ENCODE assay signal across 25 mouse cellular contexts in genomic region chr13:16838409-16838808, GRCm38 (mm10).
DNase-seq lines count a peak whose midpoint lies in the region; ATAC-seq and TF ChIP-seq lines count a peak whose summit lies in the region.
"Had no signal": no experiment of that assay in that cellular context is flagged by ENCODE, and none has a peak within 500 bp of the region (broad histone marks: within the 10 kb centered on the region; RNA-seq: fewer than 3 reads in every experiment).

No protein-coding gene starts in this region.

- no peak overlapping the region for H3K9ac ChIP-seq in forebrain, embryonic 16.5 days (replicated peaks; ENCODE audit: low read depth, low read length)
- H3K9ac ChIP-seq in midbrain, embryonic 14.5 days (replicated peaks; ENCODE audit: low read length): no peak overlapping the region

- no peaks in the 10 kb centered on the region for H3K27me3 ChIP-seq in C2C12 (ENCODE audit: control insufficient read depth, insufficient read depth, insufficient read length)
- no peaks in the 10 kb centered on the region for H3K27me3 ChIP-seq in forebrain, embryonic 16.5 days (replicated peaks; ENCODE audit: control insufficient read depth, insufficient read depth, low read length)
- H3K27me3 ChIP-seq in midbrain, embryonic 14.5 days (ENCODE audit: control insufficient read depth, insufficient read depth, low read length): no peaks in the 10 kb centered on the region
- H3K27me3 ChIP-seq: CH12.LX, Patski had no signal

- H3K27ac ChIP-seq in embryonic fibroblast, embryonic 13.5 days (ENCODE audit: insufficient read depth, low read length): peak overlapping the region; percentile 71; the same call in 1 of the 2 replicates
- no peak overlapping the region for H3K27ac ChIP-seq in forebrain, embryonic 16.5 days (ENCODE audit: low read length)
- H3K27ac ChIP-seq in midbrain, embryonic 14.5 days (replicated peaks; ENCODE audit: low read depth, low read length): no peak overlapping the region

- no peak for TF ChIP-seq CTCF in C2C12 (IDR thresholded peaks at IDR 0.05; ENCODE audit: control insufficient read depth, insufficient read depth, insufficient read length)
- TF ChIP-seq CTCF in embryonic fibroblast, embryonic 13.5 days (IDR thresholded peaks at IDR 0.05; ENCODE audit: borderline replicate concordance, insufficient read depth, low read length): no peak

- no peak overlapping the region for H3K4me2 ChIP-seq in forebrain, embryonic 16.5 days (ENCODE audit: low read length)
- no peak overlapping the region for H3K4me2 ChIP-seq in midbrain, embryonic 14.5 days (ENCODE audit: low read length)

- 87% methylated on average over 3 of the region's 3 CpGs for WGBS in forebrain, embryonic 16.5 days
- 95% methylated on average over 3 of the region's 3 CpGs for WGBS in midbrain, embryonic 14.5 days

- no peaks in the 10 kb centered on the region for H3K9me3 ChIP-seq in forebrain, embryonic 16.5 days (ENCODE audit: control insufficient read depth, low read length)
- no peaks in the 10 kb centered on the region for H3K9me3 ChIP-seq in midbrain, embryonic 14.5 days (ENCODE audit: control insufficient read depth, low read length)
- H3K9me3 ChIP-seq: G1E had no signal

- H3K4me3 ChIP-seq in C2C12 (ENCODE audit: insufficient read depth, poor library complexity, severe bottlenecking): no peak overlapping the region
- H3K4me3 ChIP-seq in embryonic fibroblast, embryonic 13.5 days (ENCODE audit: insufficient read depth, low read length): no peak overlapping the region
- H3K4me3 ChIP-seq in forebrain, embryonic 16.5 days (replicated peaks; ENCODE audit: low read length): no peak overlapping the region
- H3K4me3 ChIP-seq in midbrain, embryonic 14.5 days (replicated peaks; ENCODE audit: low read depth, low read length): no peak overlapping the region

- H3K4me1 ChIP-seq in embryonic fibroblast, embryonic 13.5 days (ENCODE audit: control insufficient read depth, insufficient read depth, low read length): peaks cover 4% of the 10 kb centered on the region
- no peaks in the 10 kb centered on the region for H3K4me1 ChIP-seq in forebrain, embryonic 16.5 days (replicated peaks; ENCODE audit: control insufficient read depth, insufficient read depth, low read length)
- no peaks in the 10 kb centered on the region for H3K4me1 ChIP-seq in midbrain, embryonic 14.5 days (ENCODE audit: control insufficient read depth, insufficient read depth, low read length)

- no peaks in the 10 kb centered on the region for H3K79me2 ChIP-seq in C2C12 (ENCODE audit: control insufficient read depth, insufficient read depth)

- no peak for ATAC-seq in monocyte, adult 5-6 weeks (replicated peaks; ENCODE audit: insufficient number of reproducible peaks, low FRiP score, low TSS enrichment, poor library complexity, severe bottlenecking)
- ATAC-seq in forebrain, embryonic 16.5 days: no peak
- no peak for ATAC-seq in midbrain, embryonic 14.5 days (ENCODE audit: low FRiP score, low TSS enrichment)
- ATAC-seq: activated CD4-positive, CD25-positive, alpha-beta regulatory T cell, adult 4 months; CD4-positive, CD25-positive, alpha-beta regulatory T cell, adult 4 months; Patski had no signal

- no peaks in the 10 kb centered on the region for H3K36me3 ChIP-seq in C2C12 (ENCODE audit: control insufficient read depth, insufficient read depth)
- H3K36me3 ChIP-seq in forebrain, embryonic 16.5 days (ENCODE audit: control insufficient read depth, insufficient read depth): no peaks in the 10 kb centered on the region
- no peaks in the 10 kb centered on the region for H3K36me3 ChIP-seq in midbrain, embryonic 14.5 days (ENCODE audit: control insufficient read depth, insufficient read depth, low read length)
- H3K36me3 ChIP-seq: G1E had no signal

- no peak for TF ChIP-seq POLR2A in embryonic fibroblast, embryonic 13.5 days (IDR thresholded peaks at IDR 0.05; ENCODE audit: low read depth, low read length)

- DNase-seq in 3T3-L1 (ENCODE audit: low read depth, low spot score): peak; percentile 50
- peak; percentile 21 for DNase-seq in NIH3T3 (ENCODE audit: low read depth)
- DNase-seq in urinary bladder, postnatal 36 days (ENCODE audit: low spot score in 2 of 2): no peak
- no peak for DNase-seq in midbrain, embryonic 14.5 days
- DNase-seq: adrenal gland, adult 2 months; adrenal gland, adult 8-10 months; adrenal gland, postnatal 10 days; adrenal gland, postnatal 14 days; adrenal gland, postnatal 25 days; adrenal gland, postnatal 36 days; B cell, adult 2 months; cerebellum, adult 11 months; cerebellum, adult 11-12 months; cerebellum, adult 18-20 months; cerebellum, adult 2 months; cerebellum, adult 8-10 months had no signal

- H3K79me3 ChIP-seq in C2C12 (ENCODE audit: low read depth): no peaks in the 10 kb centered on the region

- no peak overlapping the region for H3ac ChIP-seq in C2C12 (ENCODE audit: control insufficient read depth, insufficient read length, low read depth)

TF ChIP-seq in C2C12, 6 proteins besides CTCF, POLR2A, EP300 and RAD21:
- no peak for TF ChIP-seq MYOD1 (IDR thresholded peaks at IDR 0.05; ENCODE audit: control insufficient read depth, insufficient read length, low read depth)
- no peak for TF ChIP-seq MYOG (IDR thresholded peaks at IDR 0.05; ENCODE audit: control insufficient read depth, extremely low read depth, insufficient read length)
- TF ChIP-seq USF1 (IDR thresholded peaks at IDR 0.05; ENCODE audit: low read depth): no peak
- TF ChIP-seq MAX (IDR thresholded peaks at IDR 0.05): no peak
- TF ChIP-seq CEBPB (IDR thresholded peaks at IDR 0.05; ENCODE audit: low read depth): peak; percentile 22
- peak; percentile 64 for TF ChIP-seq FOSL1 (IDR thresholded peaks at IDR 0.05; ENCODE audit: insufficient read depth, low read length, poor library complexity, severe bottlenecking)

Comparison
In these comparisons a context has a peak if more than half of its experiments do, and no peak if none do; other contexts are left out.
1. DNase-seq: peak in 3T3-L1 (single experiment) and NIH3T3 (single experiment); none in urinary bladder, postnatal 36 days (0 of 2) and midbrain, embryonic 14.5 days (single experiment).